Mouse (Mus musculus): ENCODE results near the gene Acsl5. TPM values are rescaled to one million over a fixed set of nuclear protein-coding genes. Genes with fewer than 3 reads are reported as not detected.

Gene Acsl5
- total RNA-seq, 2 experiments from 2014 or later, result 17.6 to 20.1 TPM

- no peak for DNase-seq
Measured at GRCm38 (mm10) chr19:55336441-55336840, 84.7 kb downstream of the Acsl5 start.

- DNase-seq, result no peak
Measured at GRCm38 (mm10) chr19:55337066-55337465, 85.3 kb downstream of the Acsl5 start.

DNA sequence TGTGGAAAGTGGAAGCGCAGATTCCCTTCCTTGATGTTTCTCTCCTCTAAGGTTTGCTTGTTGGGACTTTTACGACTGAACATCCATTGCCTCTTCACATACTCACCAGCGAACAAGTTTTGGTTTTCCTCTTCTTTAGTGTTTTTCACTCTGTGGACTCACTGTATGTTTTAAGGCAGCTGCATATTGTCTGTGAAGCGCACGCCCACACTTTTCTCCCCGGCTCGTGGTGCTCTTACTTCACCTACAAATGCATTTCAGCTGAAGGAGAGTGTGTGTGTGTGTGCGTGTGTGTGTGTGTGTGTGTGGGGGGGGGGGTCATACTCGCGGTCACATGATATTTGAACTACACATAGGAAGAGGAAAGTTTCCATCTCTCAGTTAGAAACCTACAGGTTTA lies 85.9 kb downstream of the Acsl5 start:
- no peak for DNase-seq

DNA sequence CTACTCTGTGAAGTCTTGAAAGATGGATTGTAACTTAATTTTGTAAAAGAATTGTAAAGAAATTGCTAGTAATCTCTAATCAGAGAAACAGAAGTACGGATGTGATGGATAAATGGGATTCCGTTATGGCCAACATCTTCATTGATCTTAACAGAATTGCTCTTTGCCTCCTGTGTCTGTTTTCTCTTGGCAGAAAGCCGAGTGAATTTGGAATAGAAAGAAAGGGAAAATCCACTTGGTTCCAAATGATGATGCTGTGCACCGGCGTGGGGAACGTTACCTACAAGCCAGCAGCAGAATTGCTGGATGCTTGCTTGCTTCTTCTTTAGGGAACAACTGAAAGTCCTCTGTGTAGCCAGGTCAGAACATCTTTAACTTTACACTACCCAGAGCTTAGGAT lies 88.8 kb downstream of the Acsl5 start:
- DNase-seq, result no peak

DNA sequence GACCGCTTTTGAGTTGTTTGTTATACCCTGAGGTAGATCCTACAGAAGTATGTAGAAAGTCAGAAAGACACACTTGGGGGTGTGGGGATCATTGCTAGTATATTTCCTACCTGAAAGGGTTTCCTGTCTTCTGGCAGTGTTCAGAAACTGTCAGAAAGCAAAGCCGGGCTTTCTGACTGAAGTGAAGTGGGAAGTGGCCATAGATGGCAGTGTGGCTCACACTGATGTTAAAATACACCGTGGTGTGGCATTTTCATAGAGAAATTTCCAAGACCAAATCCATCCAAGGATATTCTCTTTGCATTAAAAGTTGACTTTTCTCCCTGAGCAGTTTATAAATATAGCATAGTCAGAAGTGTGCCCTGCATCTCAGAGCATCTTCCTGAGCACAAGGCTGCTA lies 89.6 kb downstream of the Acsl5 start:
- DNase-seq, result no peak

- no peak for DNase-seq
Measured at GRCm38 (mm10) chr19:55342423-55342822, 90.7 kb downstream of the Acsl5 start.

DNA sequence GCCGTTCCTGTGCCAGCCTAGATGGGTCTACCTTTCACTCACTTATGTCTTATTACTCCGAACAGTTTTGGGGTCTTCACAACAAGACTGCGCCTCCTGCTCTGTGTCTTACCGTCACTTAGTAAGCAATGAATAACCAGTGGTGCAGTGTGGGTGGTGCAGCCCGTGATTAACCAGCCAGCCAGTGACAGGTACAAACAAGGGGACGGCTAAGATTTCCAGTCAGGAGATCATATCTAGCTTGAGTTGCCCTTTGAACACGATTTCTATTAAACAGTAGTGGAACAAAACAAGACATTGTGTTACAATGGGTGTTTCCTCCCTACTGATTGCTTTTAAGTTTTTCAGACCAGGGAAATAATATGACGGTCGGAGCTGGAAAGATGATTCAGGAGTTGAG lies 91.5 kb downstream of the Acsl5 start:
- no peak for DNase-seq

Other genes with a start within 250 kb of the Acsl5 start
- gene Gpam, start 124.7 kb upstream of the Acsl5 start, total RNA-seq (2021), result 10 to 100 TPM; 61.4 to 62.7 TPM
- under 1 TPM in 1 of 2 experiments, not detected in 1; 0.19 TPM for gene Tectb, start 71.2 kb upstream of the Acsl5 start, total RNA-seq (2021)
- gene Gucy2g, start 10.7 kb upstream of the Acsl5 start, total RNA-seq (2021), result not detected
- 10 to 100 TPM; 25.9 to 28.0 TPM for gene Zdhhc6, start 64.1 kb downstream of the Acsl5 start, total RNA-seq (2021)
- gene Vti1a, start 64.4 kb downstream of the Acsl5 start, total RNA-seq (2021), result 10 to 100 TPM; 19.8 to 19.9 TPM

Data from heart, postnatal 4 days (tissue).